Mouse (Mus musculus) liver, adult 2 months (tissue): ENCODE measurements around the gene Flrt3. TPM values are rescaled to one million over a fixed set of nuclear protein-coding genes. Genes with fewer than 3 reads are reported as not detected.

Source experiments
- DNase-seq: peaks from one replicate; pipeline ENCODE4 v3.0.0-alpha.2; 2011; ENCODE audit warnings: low read depth, low spot score; ENCODE audit errors: extremely low read depth
- H3K27ac ChIP-seq: fragments of 200-500 bp; replicated peaks from 2 replicates; pipeline ENCODE4 v1.5.1; 2012; ENCODE audit warnings: low read depth, mild to moderate bottlenecking, control low read depth, inconsistent platforms, low read length; ENCODE audit not compliant: insufficient read depth
- H3K27me3 ChIP-seq: fragments of 200-500 bp; 2 replicates; pipeline ENCODE4 v1.6.1; 2012; ENCODE audit warnings: mild to moderate bottlenecking, moderate library complexity, low read length, inconsistent platforms; ENCODE audit not compliant: control insufficient read depth, insufficient read depth
- H3K36me3 ChIP-seq: fragments of 200-500 bp; 2 replicates; pipeline ENCODE4 v1.6.1; 2012; ENCODE audit warnings: low read length, inconsistent platforms; ENCODE audit not compliant: control insufficient read depth, insufficient read depth
- H3K4me1 ChIP-seq: fragments of 200-500 bp; 2 replicates; pipeline ENCODE4 v1.6.1; 2011; ENCODE audit warnings: low read length; ENCODE audit not compliant: control insufficient read depth, insufficient read depth
- H3K4me3 ChIP-seq: fragments of 200-500 bp; 2 replicates; pipeline ENCODE4 v1.5.1; 2011; ENCODE audit warnings: low read depth, mild to moderate bottlenecking, control low read depth, low read length, moderate library complexity; ENCODE audit not compliant: insufficient read depth
- H3K79me2 ChIP-seq: fragments of 200-500 bp; 2 replicates; pipeline ENCODE4 v1.6.1; 2012; ENCODE audit warnings: inconsistent platforms, mild to moderate bottlenecking, low read length, moderate library complexity; ENCODE audit not compliant: control insufficient read depth, insufficient read depth
- H3K9ac ChIP-seq: fragments of 200-500 bp; 2 replicates; pipeline ENCODE4 v1.6.1; 2012; ENCODE audit warnings: low read depth, mild to moderate bottlenecking, control low read depth, inconsistent platforms, low read length
- CTCF ChIP-seq: fragments of 200-500 bp; IDR thresholded peaks from 2 replicates; pipeline ENCODE4 v1.5.1; 2011; ENCODE audit warnings: low read depth, low read length, control low read depth
- POLR2A ChIP-seq: fragments of 200-500 bp; IDR thresholded peaks from 2 replicates; pipeline ENCODE4 v1.6.1; 2011; ENCODE audit warnings: low read length, control low read depth; ENCODE audit not compliant: insufficient read depth; ENCODE audit errors: extremely low read depth
- WGBS: fragments of 180-500 bp; shearing (Covaris S2); methylation state at CpG from one replicate; pipeline ENCODE4 v1.1.7; 2018; 5-methylcytosine and 5-hydroxymethylcytosine counted together
- polyA plus RNA-seq: library from polyadenylated mRNA; depleted of rRNA; stranded (reverse); fragments of >200 nt; gene quantifications from 2 replicates; pipeline ENCODE4 v1.2.3, GENCODE M21; 2012
- total RNA-seq: library from RNA; depleted of rRNA; stranded (reverse); fragments of >200 nt; gene quantifications from 2 replicates; pipeline ENCODE4 v1.2.3, GENCODE M21; 2014

Flrt3 gene
- total and polyA plus RNA-seq, 2 experiments, result 0.02 to 0.46 TPM

DNA sequence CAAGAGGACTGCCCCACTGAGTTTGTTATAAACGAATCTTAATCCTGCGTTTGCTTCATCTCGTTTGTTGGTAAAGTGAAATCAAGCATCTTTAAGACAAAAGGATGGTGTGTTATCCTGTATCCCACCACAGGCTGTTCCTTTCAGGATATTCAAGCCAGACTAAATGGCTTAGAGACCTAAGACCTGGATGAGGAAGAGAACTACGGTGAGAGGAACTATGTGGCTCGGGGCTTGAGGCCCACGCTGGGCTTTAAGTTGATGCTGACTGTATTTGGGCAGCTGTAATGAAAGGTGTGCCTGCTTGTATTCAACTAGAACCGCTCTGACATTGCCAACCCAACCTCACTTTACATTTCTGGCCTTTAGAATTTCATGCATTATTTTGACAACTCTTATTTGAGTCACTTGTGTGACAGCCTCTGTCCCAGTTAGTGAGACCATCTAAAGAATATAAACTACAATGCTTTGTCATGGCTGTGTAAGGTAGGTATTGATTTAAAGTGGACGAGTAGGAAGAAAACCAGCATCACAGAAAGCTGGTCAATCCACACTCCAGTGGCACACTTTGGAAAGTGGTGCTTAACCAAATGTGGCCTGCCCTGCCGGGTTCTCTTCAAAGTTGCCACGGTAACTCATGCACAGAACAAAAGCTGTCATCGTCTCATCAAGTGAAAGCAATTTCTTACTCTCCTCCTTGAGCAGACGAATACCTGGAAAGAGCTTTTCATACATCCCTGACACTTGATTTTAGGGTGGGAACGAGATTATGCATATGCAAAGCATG lies 3.8 kb downstream of the Flrt3 start:
- Histone ChIP-seq H3K4me3 (no peak overlapping the region), H3K4me1 (peaks cover 3% of the 10 kb centered on the region; the same call in 1 of the 2 replicates), H3K27me3 (no peaks in the 10 kb centered on the region), H3K9ac (no peak overlapping the region), H3K79me2 (no peaks in the 10 kb centered on the region), H3K27ac (no peak overlapping the region), H3K36me3 (no peaks in the 10 kb centered on the region)
- no peak for DNase-seq
- WGBS, result 79% methylated on average over 13 of the region's 13 CpGs
- TF ChIP-seq POLR2A (no peak), CTCF (no peak)

- Histone ChIP-seq H3K9ac (no peak overlapping the region), H3K27ac (no peak overlapping the region), H3K27me3 (no peaks in the 10 kb centered on the region), H3K79me2 (no peaks in the 10 kb centered on the region), H3K4me1 (peaks cover 3% of the 10 kb centered on the region; the same call in 1 of the 2 replicates), H3K36me3 (no peaks in the 10 kb centered on the region), H3K4me3 (no peak overlapping the region)
- no peak for DNase-seq
- TF ChIP-seq CTCF (no peak), POLR2A (no peak)
- WGBS, result 65% methylated on average over 7 of the region's 7 CpGs
These were observed 4.4 kb downstream of the Flrt3 start for GRCm38 (mm10) chr2:140666846-140667245.

GRCm38 (mm10) chr2:140664381-140664780 lies 6.9 kb downstream of the Flrt3 start:
- no peak overlapping the region for H3K9ac ChIP-seq
- 88% methylated on average over 4 of the region's 4 CpGs for WGBS
- H3K79me2 ChIP-seq, result no peaks in the 10 kb centered on the region
- no peak for TF ChIP-seq POLR2A
- TF ChIP-seq CTCF, result no peak
- H3K4me3 ChIP-seq, result no peak overlapping the region
- no peaks in the 10 kb centered on the region for H3K27me3 ChIP-seq
- H3K4me1 ChIP-seq, result no peaks in the 10 kb centered on the region
- no peak for DNase-seq
- no peak overlapping the region for H3K27ac ChIP-seq
- H3K36me3 ChIP-seq, result no peaks in the 10 kb centered on the region

GRCm38 (mm10) chr2:140662673-140663072 lies 8.6 kb downstream of the Flrt3 start:
- TF ChIP-seq CTCF (no peak), POLR2A (no peak)
- H3K4me3 ChIP-seq, result no peak overlapping the region
- no peak overlapping the region for H3K27ac ChIP-seq
- WGBS, result 90% methylated on average over 5 of the region's 5 CpGs
- no peak for DNase-seq
- no peak overlapping the region for H3K9ac ChIP-seq
- H3K4me1 ChIP-seq, result no peaks in the 10 kb centered on the region
- H3K79me2 ChIP-seq, result no peaks in the 10 kb centered on the region
- H3K36me3 ChIP-seq, result no peaks in the 10 kb centered on the region
- no peaks in the 10 kb centered on the region for H3K27me3 ChIP-seq

GRCm38 (mm10) chr2:140653978-140654377 lies 17.3 kb downstream of the Flrt3 start:
- no peaks in the 10 kb centered on the region for H3K27me3 ChIP-seq
- no peak for DNase-seq
- 92% methylated on average over 2 of the region's 2 CpGs for WGBS
- no peaks in the 10 kb centered on the region for H3K36me3 ChIP-seq
- no peaks in the 10 kb centered on the region for H3K79me2 ChIP-seq
- no peaks in the 10 kb centered on the region for H3K4me1 ChIP-seq
- no peak for TF ChIP-seq POLR2A
- no peak for TF ChIP-seq CTCF
- no peak overlapping the region for H3K27ac ChIP-seq
- H3K4me3 ChIP-seq, result no peak overlapping the region
- H3K9ac ChIP-seq, result no peak overlapping the region

DNA sequence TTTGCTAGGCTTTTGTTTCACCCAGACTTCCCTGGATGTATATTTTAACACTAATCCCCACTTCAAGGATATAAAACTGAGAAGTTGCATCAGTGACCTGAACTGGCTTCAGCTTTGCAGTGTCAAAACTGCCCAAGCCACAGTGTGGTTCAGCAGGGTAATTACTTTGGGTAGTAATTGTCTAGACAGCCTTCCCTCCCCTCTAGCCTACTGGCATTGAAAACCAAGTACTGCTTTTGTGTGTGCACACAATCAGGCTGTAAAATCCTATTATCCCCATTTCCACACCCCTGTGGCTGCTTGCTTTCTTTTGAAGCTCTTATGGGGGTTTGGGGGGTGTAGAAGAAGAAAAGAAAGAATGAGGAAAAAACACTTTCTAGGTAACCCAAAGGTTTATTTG lies 17.8 kb downstream of the Flrt3 start:
- Histone ChIP-seq H3K9ac (no peak overlapping the region), H3K36me3 (no peaks in the 10 kb centered on the region), H3K27me3 (no peaks in the 10 kb centered on the region), H3K4me1 (no peaks in the 10 kb centered on the region), H3K4me3 (no peak overlapping the region), H3K27ac (no peak overlapping the region), H3K79me2 (no peaks in the 10 kb centered on the region)
- no peak for TF ChIP-seq POLR2A
- TF ChIP-seq CTCF, result no peak
- no peak for DNase-seq
